Mouse (Mus musculus) layer of hippocampus, adult 2 months (tissue): ENCODE measurements at regions not wholly inside any gene's neighbourhood (a gene's known extent, or its start where the extent isn't known, plus 50 kb on each side); places are given as distances from the start of the nearest gene placed in this dataset.
A peak's percentile ranks its signal among the peaks of the same experiment; 100 is the strongest.

Source experiments
- DNase-seq, 2 experiments: peaks; one replicate each; pipeline ENCODE4 v3.0.0; 2022; ENCODE audit warnings: low spot score in 2 of 2
- H3K27ac ChIP-seq: fragments of 200-600 bp; 2 replicates; pipeline ENCODE4 v1.8.1; 2022
- H3K4me3 ChIP-seq: fragments of 200-600 bp; 2 replicates; pipeline ENCODE4 v1.8.1; 2022; ENCODE audit warnings: mild to moderate bottlenecking
- CTCF ChIP-seq: fragments of 200-600 bp; conservative IDR thresholded peaks from 2 replicates; pipeline ENCODE4 v1.8.1; 2022; ENCODE audit warnings: antibody characterized with exemption, mild to moderate bottlenecking, moderate library complexity

GRCm38 (mm10) chr10:111111020-111111419 lies 53.5 kb upstream of the Osbpl8 start:
- Histone ChIP-seq H3K4me3 (no peak overlapping the region), H3K27ac (no peak overlapping the region)
- TF ChIP-seq CTCF: no peak
- no peak for DNase-seq

DNA sequence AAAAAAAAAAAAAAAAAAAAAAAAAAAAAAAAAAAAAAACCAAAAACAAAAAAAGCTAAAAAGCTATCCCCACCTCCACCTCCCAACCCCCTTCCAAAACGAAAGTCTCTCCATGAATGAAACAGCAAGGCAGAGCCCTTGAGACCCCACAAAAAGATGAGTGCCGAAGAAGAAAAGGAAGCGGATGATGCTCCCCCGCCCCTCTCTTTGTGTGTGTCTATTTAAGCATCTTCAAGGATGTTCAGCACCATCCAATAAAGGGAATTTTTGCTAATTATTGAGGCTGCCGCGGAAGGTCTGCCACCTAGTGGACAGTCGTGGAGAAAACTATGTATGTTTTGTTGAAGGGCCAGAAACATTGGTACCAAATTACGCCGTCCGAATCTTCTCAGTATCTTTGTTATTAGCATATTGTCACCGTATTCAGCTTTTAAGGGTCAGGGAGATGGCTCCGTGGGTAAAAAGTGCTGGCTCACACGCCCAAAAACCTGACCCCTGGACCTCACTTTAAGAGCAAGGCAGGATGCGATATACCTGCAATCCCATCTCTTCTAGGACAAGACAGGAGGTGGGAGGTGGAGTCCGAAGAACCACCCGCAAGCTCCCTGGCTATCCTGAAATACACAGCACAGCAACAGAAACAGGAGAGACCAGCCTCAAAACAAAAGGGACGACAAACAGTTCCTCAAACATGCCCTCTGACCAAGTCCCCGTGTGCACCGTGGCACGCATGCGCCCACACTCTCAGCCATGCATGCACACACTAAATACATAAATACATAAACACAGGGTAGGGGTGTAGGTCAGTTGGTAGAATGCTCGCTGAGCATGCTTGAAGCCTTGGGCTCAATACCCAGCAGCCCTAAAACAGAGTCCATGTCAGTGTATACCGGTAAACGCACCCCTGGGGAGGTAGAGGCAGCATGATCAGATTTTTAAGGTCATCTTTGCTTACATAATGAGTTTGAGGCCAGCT lies 55.6 kb upstream of the Osbpl8 start:
- Histone ChIP-seq H3K27ac (no peak overlapping the region), H3K4me3 (peak overlapping the region; percentile 53)
- peak; percentile 86 for TF ChIP-seq CTCF
- peak; percentile 54 to 60 for DNase-seq

GRCm38 (mm10) chr10:111107852-111108251 lies 56.7 kb upstream of the Osbpl8 start:
- no peak for DNase-seq
- no peak overlapping the region for H3K4me3 ChIP-seq
- no peak for TF ChIP-seq CTCF
- H3K27ac ChIP-seq: no peak overlapping the region

DNA sequence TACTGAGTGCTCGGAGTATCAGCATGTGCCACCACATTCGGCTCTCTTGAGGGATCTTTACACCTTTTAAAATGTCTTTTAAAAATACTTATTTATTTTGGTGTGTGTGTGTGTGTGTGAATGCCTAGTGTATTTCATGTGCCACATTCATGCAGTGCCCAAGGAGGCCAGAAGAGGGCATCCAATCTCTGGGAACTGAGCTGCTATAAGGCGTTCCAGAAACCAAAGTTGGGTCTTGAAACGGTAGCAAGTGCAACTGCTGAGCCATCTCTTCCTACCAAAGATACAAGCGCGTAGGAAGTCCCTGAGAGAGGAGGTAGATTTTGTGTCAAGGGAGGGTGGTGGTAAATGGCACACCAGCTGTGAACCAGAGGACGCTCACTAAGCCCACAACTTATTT lies 57.2 kb upstream of the Osbpl8 start:
- TF ChIP-seq CTCF: peak; percentile 79
- Histone ChIP-seq H3K27ac (no peak overlapping the region), H3K4me3 (no peak overlapping the region)
- peak in 1 of 2 experiments; percentile 46 for DNase-seq

DNA sequence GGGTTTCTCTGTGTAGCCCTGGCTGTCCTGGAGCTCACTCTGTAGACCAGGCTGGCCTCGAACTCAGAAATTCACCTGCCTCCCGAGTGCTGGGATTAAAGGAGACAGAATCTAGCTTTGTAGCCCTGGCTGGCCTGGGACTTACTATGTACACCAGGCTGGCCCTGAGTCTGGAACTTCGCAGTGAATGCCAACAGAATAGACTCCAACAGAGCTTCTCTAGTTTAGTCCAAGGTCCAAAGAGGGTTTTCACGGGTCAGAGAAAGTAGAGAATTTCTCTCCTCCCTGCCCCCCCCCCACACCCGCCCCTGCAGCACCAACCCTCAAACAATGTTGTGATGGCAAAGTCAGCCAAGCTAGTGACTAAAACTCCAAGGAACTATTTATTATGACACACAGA lies 58.1 kb upstream of the Osbpl8 start:
- no peak for TF ChIP-seq CTCF
- Histone ChIP-seq H3K27ac (no peak overlapping the region), H3K4me3 (no peak overlapping the region)
- DNase-seq: no peak

- no peak overlapping the region for H3K4me3 ChIP-seq
- no peak for DNase-seq
- no peak overlapping the region for H3K27ac ChIP-seq
- no peak for TF ChIP-seq CTCF
These were observed 58.9 kb upstream of the Osbpl8 start for GRCm38 (mm10) chr10:111105662-111106061.

DNA sequence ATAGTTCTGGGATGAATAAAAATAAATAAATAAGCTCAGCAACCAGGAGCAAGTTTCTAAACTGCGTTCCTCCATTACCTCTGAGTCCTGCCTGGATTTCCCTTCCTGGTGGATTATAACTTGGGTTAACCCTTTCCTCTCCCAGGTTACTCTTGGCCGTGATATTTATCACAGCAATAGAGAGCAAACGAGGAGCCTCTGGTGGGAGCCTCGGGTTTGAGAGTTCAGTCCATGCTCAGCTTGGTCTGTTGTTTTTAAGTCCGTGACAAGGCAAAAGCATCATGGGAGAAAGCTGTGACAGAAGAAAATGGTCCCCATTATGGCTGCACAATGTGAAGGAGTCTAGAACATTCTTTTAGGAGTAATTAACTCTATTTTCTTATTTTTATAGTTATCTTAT lies 61.0 kb upstream of the Osbpl8 start:
- no peak for DNase-seq
- H3K4me3 ChIP-seq: no peak overlapping the region

DNA sequence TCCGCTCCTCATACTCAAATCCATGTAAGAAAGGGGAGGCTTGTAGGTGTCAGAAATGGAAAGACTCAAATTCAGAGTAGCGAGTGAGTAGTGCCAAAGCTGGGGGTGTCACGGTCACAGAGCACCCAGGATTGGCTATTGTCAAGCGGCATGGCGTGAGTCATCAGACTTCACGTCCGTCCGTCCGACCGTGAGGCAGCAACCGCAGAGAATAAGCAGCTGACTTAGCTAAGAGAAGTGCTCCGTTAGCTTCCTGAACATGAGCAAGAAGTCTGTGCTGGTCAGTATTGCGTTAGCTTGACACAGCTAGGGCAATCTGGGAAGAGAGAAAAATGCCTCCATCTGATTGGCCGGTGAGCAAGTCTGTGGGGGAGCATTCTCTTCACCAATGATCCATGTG lies 61.5 kb upstream of the Osbpl8 start:
- TF ChIP-seq CTCF: no peak
- Histone ChIP-seq H3K4me3 (peak overlapping the region; percentile 23; the same call in 1 of the 2 replicates), H3K27ac (no peak overlapping the region)
- no peak for DNase-seq

More for the DNA sequence above, 61.0 kb upstream of the Osbpl8 start:
- no peak overlapping the region for H3K27ac ChIP-seq
- TF ChIP-seq CTCF: no peak

GRCm38 (mm10) chr10:111101901-111102761 lies 62.4 kb upstream of the Osbpl8 start:
- DNase-seq: no peak
- Histone ChIP-seq H3K27ac (no peak overlapping the region), H3K4me3 (no peak overlapping the region)
- no peak for TF ChIP-seq CTCF

GRCm38 (mm10) chr10:111099812-111100464 lies 64.6 kb upstream of the Osbpl8 start:
- TF ChIP-seq CTCF: peak; percentile 97
- peak overlapping the region; percentile 50; the same call in 1 of the 2 replicates for H3K27ac ChIP-seq
- peak; percentile 73 to 78 for DNase-seq
- H3K4me3 ChIP-seq: peak overlapping the region; percentile 19; the same call in 1 of the 2 replicates

DNA sequence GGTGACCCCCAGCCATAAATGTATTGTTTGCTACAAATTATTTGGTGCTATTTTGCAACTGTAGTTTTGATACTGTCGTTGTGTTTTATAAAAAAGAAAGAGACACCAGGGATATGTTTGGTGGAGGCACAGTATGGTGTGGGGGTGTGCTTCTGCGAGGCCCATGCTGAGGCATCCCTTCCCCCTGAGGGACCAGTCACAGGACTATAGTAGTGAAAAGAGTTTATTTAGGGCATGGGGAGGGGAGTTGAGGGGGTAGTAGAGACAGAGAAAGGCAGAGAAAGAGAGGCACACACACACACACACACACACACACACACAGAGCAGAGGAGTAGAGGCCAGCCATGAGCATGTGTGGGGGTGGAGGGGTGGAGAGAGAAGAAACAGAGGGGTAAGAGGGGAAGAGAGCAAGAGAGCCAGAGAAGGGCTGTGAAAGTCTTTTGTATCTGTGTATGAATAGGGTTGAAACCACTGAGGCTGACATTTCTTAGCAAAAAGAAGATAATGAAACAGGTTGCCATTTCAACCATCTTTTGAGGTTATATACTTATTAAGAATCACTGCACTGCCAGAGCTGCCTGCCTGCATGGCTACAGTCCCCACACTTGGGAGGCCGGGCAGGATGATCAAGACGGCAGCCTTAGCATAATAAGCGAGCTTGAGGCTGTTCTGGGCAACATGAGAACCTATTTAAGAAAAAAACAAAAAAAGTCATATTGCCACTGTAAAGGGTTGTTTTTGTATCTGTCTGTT lies 65.3 kb upstream of the Osbpl8 start:
- Histone ChIP-seq H3K27ac (peak overlapping the region; percentile 50; the same call in 1 of the 2 replicates), H3K4me3 (no peak overlapping the region)
- no peak for TF ChIP-seq CTCF
- DNase-seq: no peak

- TF ChIP-seq CTCF: no peak
These were observed 67.3 kb upstream of the Osbpl8 start for GRCm38 (mm10) chr10:111097245-111097644.

More at GRCm38 (mm10) chr10:111097245-111097644, 67.3 kb upstream of the Osbpl8 start:
- H3K27ac ChIP-seq: no peak overlapping the region
- no peak overlapping the region for H3K4me3 ChIP-seq
- DNase-seq: no peak
